Mouse (Mus musculus): Measurements from ENCODE around the gene Dclk1. TPM values are rescaled to one million over a fixed set of nuclear protein-coding genes. Genes with fewer than 3 reads are reported as not detected.

The Dclk1 gene
- polyA plus RNA-seq, 1 experiment from 2014 or later = 9.5 TPM

GRCm38 (mm10) chr3:55550962-55551361 is 308.8 kb downstream of the Dclk1 start:
- no peak for ATAC-seq (ENCODE audit: insufficient number of reproducible peaks, insufficient read depth, low FRiP score, low read depth)
- H3K9me3 ChIP-seq (ENCODE audit: control insufficient read depth, low read length) = no peaks in the 10 kb centered on the region
- H3K36me3 ChIP-seq (ENCODE audit: control insufficient read depth, insufficient read depth, low read length) = no peaks in the 10 kb centered on the region
- H3K4me3 ChIP-seq (ENCODE audit: control insufficient read depth in 1 of 2, insufficient read depth in 1 of 2, low read depth in 1 of 2, low read length in 2 of 2) = no peak overlapping the region
- H3K27ac ChIP-seq (replicated peaks in 1 of 2; ENCODE audit: control insufficient read depth in 1 of 2, insufficient read depth in 1 of 2, low read depth in 2 of 2, low read length in 2 of 2) = no peak overlapping the region
- 68% methylated on average over 4 of the region's 4 CpGs for WGBS
- H3K9ac ChIP-seq (ENCODE audit: low read length) = no peak overlapping the region
- H3K4me1 ChIP-seq (ENCODE audit: control insufficient read depth in 2 of 2, insufficient read depth in 2 of 2, low read length in 2 of 2) = no peaks in the 10 kb centered on the region; a peak in 1 of 4 replicates
- no peak overlapping the region for H3K4me2 ChIP-seq (ENCODE audit: low read length)
- H3K27me3 ChIP-seq (ENCODE audit: control insufficient read depth, insufficient read depth, low read length) = no peaks in the 10 kb centered on the region

GRCm38 (mm10) chr3:55551912-55552311 is 309.7 kb downstream of the Dclk1 start:
- no peak for ATAC-seq (ENCODE audit: insufficient number of reproducible peaks, insufficient read depth, low FRiP score, low read depth)
- Histone ChIP-seq H3K4me2 (ENCODE audit: low read length) (no peak overlapping the region), H3K9me3 (ENCODE audit: control insufficient read depth, low read length) (no peaks in the 10 kb centered on the region), H3K27ac (replicated peaks in 1 of 2; ENCODE audit: control insufficient read depth in 1 of 2, insufficient read depth in 1 of 2, low read depth in 2 of 2, low read length in 2 of 2) (no peak overlapping the region), H3K4me1 (ENCODE audit: control insufficient read depth in 2 of 2, insufficient read depth in 2 of 2, low read length in 2 of 2) (no peaks in the 10 kb centered on the region; a peak in 1 of 4 replicates), H3K9ac (ENCODE audit: low read length) (no peak overlapping the region), H3K27me3 (ENCODE audit: control insufficient read depth, insufficient read depth, low read length) (no peaks in the 10 kb centered on the region), H3K36me3 (ENCODE audit: control insufficient read depth, insufficient read depth, low read length) (no peaks in the 10 kb centered on the region), H3K4me3 (ENCODE audit: control insufficient read depth in 1 of 2, insufficient read depth in 1 of 2, low read depth in 1 of 2, low read length in 2 of 2) (no peak overlapping the region)
- 86% methylated on average over 4 of the region's 4 CpGs for WGBS

GRCm38 (mm10) chr3:55553031-55553430 is 310.9 kb downstream of the Dclk1 start:
- Histone ChIP-seq H3K36me3 (ENCODE audit: control insufficient read depth, insufficient read depth, low read length) (no peaks in the 10 kb centered on the region), H3K27me3 (ENCODE audit: control insufficient read depth, insufficient read depth, low read length) (no peaks in the 10 kb centered on the region), H3K4me1 (ENCODE audit: control insufficient read depth in 2 of 2, insufficient read depth in 2 of 2, low read length in 2 of 2) (no peaks in the 10 kb centered on the region; a peak in 1 of 4 replicates), H3K4me3 (ENCODE audit: control insufficient read depth in 1 of 2, insufficient read depth in 1 of 2, low read depth in 1 of 2, low read length in 2 of 2) (no peak overlapping the region), H3K4me2 (ENCODE audit: low read length) (no peak overlapping the region), H3K9me3 (ENCODE audit: control insufficient read depth, low read length) (no peaks in the 10 kb centered on the region), H3K27ac (replicated peaks in 1 of 2; ENCODE audit: control insufficient read depth in 1 of 2, insufficient read depth in 1 of 2, low read depth in 2 of 2, low read length in 2 of 2) (no peak overlapping the region), H3K9ac (ENCODE audit: low read length) (no peak overlapping the region)
- WGBS = 88% methylated on average over 9 of the region's 9 CpGs
- ATAC-seq (ENCODE audit: insufficient number of reproducible peaks, insufficient read depth, low FRiP score, low read depth) = no peak

- 85% methylated on average over 6 of the region's 6 CpGs for WGBS
- Histone ChIP-seq H3K4me2 (ENCODE audit: low read length) (no peak overlapping the region), H3K27ac (replicated peaks in 1 of 2; ENCODE audit: control insufficient read depth in 1 of 2, insufficient read depth in 1 of 2, low read depth in 2 of 2, low read length in 2 of 2) (no peak overlapping the region), H3K9ac (ENCODE audit: low read length) (no peak overlapping the region), H3K36me3 (ENCODE audit: control insufficient read depth, insufficient read depth, low read length) (no peaks in the 10 kb centered on the region), H3K9me3 (ENCODE audit: control insufficient read depth, low read length) (no peaks in the 10 kb centered on the region), H3K4me3 (ENCODE audit: control insufficient read depth in 1 of 2, insufficient read depth in 1 of 2, low read depth in 1 of 2, low read length in 2 of 2) (no peak overlapping the region), H3K27me3 (ENCODE audit: control insufficient read depth, insufficient read depth, low read length) (no peaks in the 10 kb centered on the region), H3K4me1 (ENCODE audit: control insufficient read depth in 2 of 2, insufficient read depth in 2 of 2, low read length in 2 of 2) (no peaks in the 10 kb centered on the region; a peak in 1 of 4 replicates)
- no peak for ATAC-seq (ENCODE audit: insufficient number of reproducible peaks, insufficient read depth, low FRiP score, low read depth)
These were observed 313.7 kb downstream of the Dclk1 start for GRCm38 (mm10) chr3:55555848-55556247.

- no peak for ATAC-seq (ENCODE audit: insufficient number of reproducible peaks, insufficient read depth, low FRiP score, low read depth)
- H3K4me1 ChIP-seq (ENCODE audit: control insufficient read depth in 2 of 2, insufficient read depth in 2 of 2, low read length in 2 of 2) = no peaks in the 10 kb centered on the region; a peak in 1 of 4 replicates
- no peaks in the 10 kb centered on the region for H3K36me3 ChIP-seq (ENCODE audit: control insufficient read depth, insufficient read depth, low read length)
- 58% methylated on average over 1 of the region's 1 CpGs for WGBS
- H3K9ac ChIP-seq (ENCODE audit: low read length) = no peak overlapping the region
- H3K9me3 ChIP-seq (ENCODE audit: control insufficient read depth, low read length) = no peaks in the 10 kb centered on the region
- H3K4me2 ChIP-seq (ENCODE audit: low read length) = no peak overlapping the region
- H3K4me3 ChIP-seq (ENCODE audit: control insufficient read depth in 1 of 2, insufficient read depth in 1 of 2, low read depth in 1 of 2, low read length in 2 of 2) = no peak overlapping the region
- H3K27ac ChIP-seq (replicated peaks in 1 of 2; ENCODE audit: control insufficient read depth in 1 of 2, insufficient read depth in 1 of 2, low read depth in 2 of 2, low read length in 2 of 2) = no peak overlapping the region
- no peaks in the 10 kb centered on the region for H3K27me3 ChIP-seq (ENCODE audit: control insufficient read depth, insufficient read depth, low read length)
These were observed 316.4 kb downstream of the Dclk1 start for GRCm38 (mm10) chr3:55558570-55558969.

GRCm38 (mm10) chr3:55567476-55567875 is 325.3 kb downstream of the Dclk1 start:
- WGBS = 82% methylated on average over 3 of the region's 3 CpGs
- no peak overlapping the region for H3K27ac ChIP-seq (replicated peaks in 1 of 2; ENCODE audit: control insufficient read depth in 1 of 2, insufficient read depth in 1 of 2, low read depth in 2 of 2, low read length in 2 of 2)
- no peak overlapping the region for H3K4me3 ChIP-seq (ENCODE audit: control insufficient read depth in 1 of 2, insufficient read depth in 1 of 2, low read depth in 1 of 2, low read length in 2 of 2)
- ATAC-seq (ENCODE audit: insufficient number of reproducible peaks, insufficient read depth, low FRiP score, low read depth) = no peak
- no peaks in the 10 kb centered on the region for H3K4me1 ChIP-seq (ENCODE audit: control insufficient read depth in 2 of 2, insufficient read depth in 2 of 2, low read length in 2 of 2)
- no peaks in the 10 kb centered on the region for H3K36me3 ChIP-seq (ENCODE audit: control insufficient read depth, insufficient read depth, low read length)
- H3K9me3 ChIP-seq (ENCODE audit: control insufficient read depth, low read length) = no peaks in the 10 kb centered on the region
- H3K9ac ChIP-seq (ENCODE audit: low read length) = no peak overlapping the region
- H3K27me3 ChIP-seq (ENCODE audit: control insufficient read depth, insufficient read depth, low read length) = no peaks in the 10 kb centered on the region
- no peak overlapping the region for H3K4me2 ChIP-seq (ENCODE audit: low read length)

- ATAC-seq (ENCODE audit: insufficient number of reproducible peaks, insufficient read depth, low FRiP score, low read depth) = no peak
- no peak overlapping the region for H3K4me3 ChIP-seq (ENCODE audit: control insufficient read depth in 1 of 2, insufficient read depth in 1 of 2, low read depth in 1 of 2, low read length in 2 of 2)
These were observed 327.4 kb downstream of the Dclk1 start for GRCm38 (mm10) chr3:55569539-55569938.

GRCm38 (mm10) chr3:55571034-55571433 is 328.9 kb downstream of the Dclk1 start:
- no peak overlapping the region for H3K4me3 ChIP-seq (ENCODE audit: control insufficient read depth in 1 of 2, insufficient read depth in 1 of 2, low read depth in 1 of 2, low read length in 2 of 2)
- H3K27me3 ChIP-seq (ENCODE audit: control insufficient read depth, insufficient read depth, low read length) = no peaks in the 10 kb centered on the region
- no peak for ATAC-seq (ENCODE audit: insufficient number of reproducible peaks, insufficient read depth, low FRiP score, low read depth)
- H3K4me1 ChIP-seq (ENCODE audit: control insufficient read depth in 2 of 2, insufficient read depth in 2 of 2, low read length in 2 of 2) = no peaks in the 10 kb centered on the region
- WGBS = 76% methylated on average over 3 of the region's 3 CpGs
- no peak overlapping the region for H3K4me2 ChIP-seq (ENCODE audit: low read length)
- no peaks in the 10 kb centered on the region for H3K36me3 ChIP-seq (ENCODE audit: control insufficient read depth, insufficient read depth, low read length)
- no peaks in the 10 kb centered on the region for H3K9me3 ChIP-seq (ENCODE audit: control insufficient read depth, low read length)
- H3K9ac ChIP-seq (ENCODE audit: low read length) = no peak overlapping the region
- H3K27ac ChIP-seq (replicated peaks in 1 of 2; ENCODE audit: control insufficient read depth in 1 of 2, insufficient read depth in 1 of 2, low read depth in 2 of 2, low read length in 2 of 2) = no peak overlapping the region

More at GRCm38 (mm10) chr3:55569539-55569938, 327.4 kb downstream of the Dclk1 start:
- Histone ChIP-seq H3K4me2 (ENCODE audit: low read length) (no peak overlapping the region), H3K27ac (replicated peaks in 1 of 2; ENCODE audit: control insufficient read depth in 1 of 2, insufficient read depth in 1 of 2, low read depth in 2 of 2, low read length in 2 of 2) (no peak overlapping the region), H3K36me3 (ENCODE audit: control insufficient read depth, insufficient read depth, low read length) (no peaks in the 10 kb centered on the region), H3K9me3 (ENCODE audit: control insufficient read depth, low read length) (no peaks in the 10 kb centered on the region), H3K9ac (ENCODE audit: low read length) (no peak overlapping the region), H3K4me1 (ENCODE audit: control insufficient read depth in 2 of 2, insufficient read depth in 2 of 2, low read length in 2 of 2) (no peaks in the 10 kb centered on the region), H3K27me3 (ENCODE audit: control insufficient read depth, insufficient read depth, low read length) (no peaks in the 10 kb centered on the region)
- 71% methylated on average over 10 of the region's 10 CpGs for WGBS
